Mouse (Mus musculus) gastrocnemius, postnatal 10 days (tissue): ENCODE results near the gene Chit1. TPM values are rescaled to one million over a fixed set of nuclear protein-coding genes. Genes with fewer than 3 reads are reported as not detected.
A peak's percentile ranks its signal among the peaks of the same experiment; 100 is the strongest.

Experiments
- DNase-seq: peaks from one replicate; pipeline ENCODE4 v3.0.0; 2021; ENCODE audit warnings: mixed read lengths
- total RNA-seq, 2 experiments: library from RNA; stranded (reverse); gene quantifications; 2 replicates each; pipeline ENCODE4 v1.2.3; 2021

The Chit1 gene
- total RNA-seq, 2 experiments from 2014 or later = 0.16 TPM; not detected in 1

DNA sequence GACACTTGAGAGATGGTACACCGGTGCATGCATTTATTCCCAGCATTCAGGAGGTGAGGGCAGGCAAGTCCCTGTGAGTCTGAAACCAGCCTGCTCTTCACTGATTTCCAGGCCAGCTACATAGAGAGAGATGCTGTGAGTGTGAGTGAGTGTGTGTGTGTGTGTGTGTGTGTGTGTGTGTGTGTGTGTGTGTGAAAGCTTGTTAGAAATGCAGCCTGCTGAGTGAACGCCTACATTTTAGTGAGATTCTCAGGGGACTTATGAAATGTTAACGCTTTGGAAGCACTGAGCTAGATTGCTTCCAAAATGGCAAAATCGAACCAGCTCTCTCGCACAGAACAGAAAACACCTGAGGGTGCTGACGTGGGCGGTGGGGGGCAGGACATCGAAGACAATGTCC lies 35.0 kb downstream of the Chit1 start:
- no peak for DNase-seq

DNA sequence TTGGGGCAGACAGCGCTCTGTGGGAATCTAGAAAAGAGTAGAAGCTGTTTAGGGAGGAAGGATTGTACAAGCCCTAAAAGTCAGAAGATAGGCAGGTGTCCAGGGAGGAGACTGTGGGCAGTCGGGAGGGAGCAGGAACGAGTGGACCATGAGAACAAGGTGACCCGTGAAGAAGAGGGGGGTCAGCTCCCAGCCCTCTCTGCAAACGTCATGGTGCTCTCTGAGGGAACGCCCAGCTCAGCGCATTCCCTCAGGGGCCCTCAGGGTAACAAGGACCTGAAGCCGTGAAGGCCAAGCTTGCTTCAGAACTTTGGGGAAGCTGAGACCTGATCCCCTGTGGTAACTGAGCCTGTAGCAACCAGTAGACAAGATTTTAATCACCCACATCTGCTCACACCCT lies 39.0 kb downstream of the Chit1 start:
- no peak for DNase-seq

DNA sequence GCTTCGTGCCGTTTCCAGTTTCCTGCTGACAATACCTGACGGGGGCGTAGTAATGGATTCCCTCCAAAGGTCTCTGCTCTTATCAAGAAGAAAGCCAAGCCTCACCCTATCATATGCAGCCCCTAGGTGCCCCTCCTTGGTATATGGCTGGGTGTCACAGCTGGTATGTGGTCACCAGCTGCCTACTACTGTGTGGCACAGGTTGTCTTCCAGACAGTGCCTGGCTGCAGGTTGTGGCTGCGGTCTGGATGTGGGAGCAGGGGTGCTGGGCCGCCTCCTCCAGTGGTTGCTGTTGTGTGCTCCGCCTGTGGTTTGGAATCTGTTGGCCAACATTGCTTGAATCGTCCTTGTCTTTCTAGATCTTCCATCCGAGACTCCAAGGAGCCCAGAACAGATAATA lies 39.7 kb downstream of the Chit1 start:
- DNase-seq = no peak

DNA sequence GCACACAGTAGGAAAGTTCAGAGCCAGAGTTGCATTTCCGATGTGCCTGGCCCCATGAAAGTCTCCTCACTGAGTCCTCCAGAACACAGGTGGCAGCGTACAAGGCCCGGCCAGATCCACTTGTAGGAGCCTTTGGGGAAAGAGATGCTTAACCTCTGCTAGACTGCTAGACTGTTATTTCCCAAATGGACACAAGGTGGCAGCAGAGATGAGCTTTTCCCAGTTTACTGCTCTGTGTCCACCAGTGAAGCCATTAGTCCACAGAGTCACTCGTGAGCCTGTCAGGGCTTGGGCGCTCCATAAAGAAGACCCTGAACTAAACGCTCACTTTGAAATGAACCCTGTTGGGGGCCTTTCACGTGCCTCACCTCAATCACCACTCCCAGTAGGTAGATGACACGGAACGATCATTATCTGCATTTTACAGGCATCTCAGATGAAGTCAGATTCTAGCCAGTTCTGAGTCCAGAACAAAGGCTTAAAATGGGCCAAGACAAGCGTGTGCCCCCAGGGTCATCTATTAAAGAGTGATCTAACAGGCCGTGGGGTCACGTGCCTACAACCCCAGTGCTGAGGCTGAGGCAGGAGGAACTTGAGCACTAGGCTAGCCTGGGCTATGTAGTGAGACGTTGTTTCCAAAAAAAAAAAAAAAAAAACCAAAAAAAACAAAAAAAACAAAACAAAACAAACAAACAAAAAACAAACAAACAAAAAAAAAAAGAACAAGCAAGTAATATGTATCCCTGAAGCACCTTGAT lies 40.8 kb downstream of the Chit1 start:
- DNase-seq = peak; percentile 73

DNA sequence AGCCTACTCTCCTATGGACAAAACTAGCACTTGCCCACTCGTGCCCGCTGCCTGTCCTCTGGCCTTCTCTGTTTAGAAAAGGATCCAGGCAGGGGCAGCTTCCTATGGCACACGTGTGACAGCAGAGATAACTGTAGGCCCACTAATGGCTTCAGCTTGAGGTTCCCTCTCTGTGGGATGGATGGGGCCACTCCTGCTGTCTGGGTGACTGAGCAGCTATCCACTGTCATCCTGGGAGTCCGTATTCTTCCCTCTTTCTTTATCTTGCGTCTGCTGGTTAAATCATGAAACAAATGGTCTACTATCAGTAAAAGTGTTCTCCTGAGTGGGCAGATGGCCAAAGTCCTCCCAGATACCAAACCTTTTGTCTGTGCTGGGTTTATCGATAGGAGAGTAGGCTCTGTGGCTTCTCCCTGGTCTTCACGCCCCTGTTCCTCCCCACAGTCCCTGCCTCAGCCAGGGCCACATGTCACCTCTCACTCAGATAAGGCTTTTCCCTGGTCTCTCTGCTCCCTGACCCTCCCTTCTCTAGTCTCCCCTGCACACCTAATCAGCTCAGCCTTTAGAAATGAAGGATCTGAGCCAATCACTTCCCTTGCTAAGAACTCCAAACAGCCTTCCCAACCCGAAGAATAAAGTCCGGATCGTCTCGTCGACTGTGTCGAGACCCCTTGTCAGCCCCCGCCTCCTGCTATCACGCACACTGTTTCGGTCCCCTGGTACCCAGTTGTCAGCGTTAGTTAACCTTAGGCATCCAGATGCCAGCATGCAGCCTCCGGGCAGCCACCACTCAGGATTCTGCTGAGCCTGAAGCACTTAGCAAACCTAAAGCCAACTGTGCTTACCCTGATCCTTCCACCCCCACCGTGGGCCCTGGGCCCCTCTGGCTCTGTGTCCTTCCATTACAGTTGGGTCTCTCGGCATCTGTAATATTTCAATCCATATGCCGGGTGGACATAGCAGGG lies 41.9 kb downstream of the Chit1 start:
- no peak for DNase-seq

DNA sequence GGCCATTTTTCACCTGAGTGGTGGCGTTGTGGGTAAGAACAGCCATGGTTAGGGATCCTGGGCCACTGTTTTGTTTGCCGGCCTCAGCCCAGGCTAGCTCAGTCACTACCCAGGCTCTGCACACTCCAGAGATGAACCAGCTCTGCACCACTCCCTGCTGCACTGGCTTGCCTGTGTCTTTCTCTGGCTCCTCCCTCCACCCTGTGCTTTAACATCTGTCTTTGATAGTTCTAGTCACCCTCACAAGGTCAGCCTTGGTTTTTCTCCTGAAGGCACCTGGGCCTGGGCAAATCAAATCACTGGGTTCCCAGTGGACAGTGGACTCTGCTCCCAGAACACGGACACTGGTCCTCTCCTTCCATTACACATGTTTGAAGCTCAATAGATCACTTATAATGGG lies 43.1 kb downstream of the Chit1 start:
- DNase-seq = no peak

DNA sequence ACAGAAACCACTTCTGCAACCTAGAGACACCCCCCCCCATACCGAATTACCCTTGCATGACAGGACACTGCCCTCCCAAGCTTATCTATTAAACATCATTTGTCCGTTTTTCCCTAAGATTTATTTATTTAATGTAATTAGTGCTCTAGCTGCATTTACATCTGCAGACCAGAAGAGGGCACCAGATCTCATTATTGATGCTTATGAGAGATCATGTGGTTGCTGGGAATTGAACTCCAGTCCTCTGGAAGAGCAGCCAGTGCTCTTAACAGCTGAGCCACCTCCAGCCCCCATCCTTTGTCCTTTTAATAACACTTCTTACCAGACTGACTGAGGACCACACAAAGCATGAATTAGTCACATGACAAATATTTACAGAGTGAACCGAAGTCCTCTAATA lies 43.6 kb downstream of the Chit1 start:
- no peak for DNase-seq

DNA sequence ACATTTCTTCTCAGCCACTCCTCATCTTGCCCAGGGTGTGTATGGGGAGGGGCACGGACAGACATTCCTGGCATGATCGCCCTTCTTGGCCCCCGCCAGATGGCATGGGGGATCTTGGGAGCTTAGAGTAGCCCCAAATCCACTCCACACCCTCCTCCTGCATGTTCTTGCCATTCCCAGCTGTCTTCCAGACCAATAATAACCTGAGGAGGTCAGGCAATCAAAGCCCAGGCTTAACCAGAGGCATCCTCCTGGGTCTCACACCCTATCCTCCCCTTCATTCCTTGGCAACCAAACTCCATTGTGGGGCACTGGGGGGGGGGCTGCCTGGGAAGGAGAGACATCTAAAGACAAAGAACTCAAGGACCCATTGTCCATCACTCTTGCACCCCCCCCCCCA lies 49.4 kb downstream of the Chit1 start:
- DNase-seq = no peak

DNA sequence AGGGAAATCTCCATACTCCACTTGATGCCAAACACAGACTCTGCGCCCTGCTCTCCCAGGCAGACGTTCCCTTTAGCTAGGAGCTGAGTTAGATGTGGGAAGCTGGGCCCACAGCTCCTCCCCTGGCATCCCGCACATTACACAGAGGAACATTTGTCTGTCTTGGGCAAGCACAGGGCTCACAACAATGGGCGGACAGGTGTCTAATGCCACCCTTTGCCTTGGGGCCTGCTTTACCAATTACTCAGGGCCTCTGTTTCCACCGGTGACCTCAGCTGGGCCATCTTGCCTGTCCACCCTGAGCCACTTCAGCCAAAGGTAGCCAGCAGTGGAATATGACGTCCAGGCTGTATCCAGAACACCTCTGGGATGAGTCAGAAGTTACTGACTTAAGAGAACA lies 50.4 kb downstream of the Chit1 start:
- no peak for DNase-seq

DNA sequence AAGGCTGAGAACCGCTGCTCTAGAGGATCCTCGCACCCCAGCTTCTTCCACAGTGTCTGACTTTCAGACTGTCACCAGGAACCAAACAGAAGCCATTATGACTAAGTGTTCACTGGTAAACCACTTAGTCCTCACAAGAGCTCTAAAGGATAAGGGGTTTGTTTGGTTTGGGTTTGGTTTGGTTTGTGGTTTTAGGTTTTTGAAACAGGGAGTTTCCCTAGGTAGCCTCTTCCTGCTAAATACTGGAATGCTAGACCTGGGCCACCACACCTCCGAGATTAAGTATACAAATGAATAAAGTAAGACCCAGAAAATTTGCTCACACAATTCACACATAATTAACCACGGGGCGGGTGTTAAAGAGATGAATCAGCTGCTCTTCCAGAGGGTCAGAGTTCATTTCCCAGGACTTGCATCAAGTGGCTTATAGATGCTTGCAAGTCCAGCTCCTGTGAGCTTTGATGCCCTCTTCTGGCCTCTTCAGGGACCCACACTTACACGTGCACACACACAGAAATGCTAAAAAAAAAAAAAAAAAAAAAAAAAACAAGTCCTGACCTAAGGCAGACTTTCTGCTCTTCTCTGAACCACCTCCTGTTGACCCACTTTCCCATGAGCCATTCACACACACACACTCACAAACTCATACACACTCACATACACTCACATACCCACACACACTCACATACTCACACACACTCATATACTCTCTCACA lies 51.6 kb downstream of the Chit1 start:
- no peak for DNase-seq

DNA sequence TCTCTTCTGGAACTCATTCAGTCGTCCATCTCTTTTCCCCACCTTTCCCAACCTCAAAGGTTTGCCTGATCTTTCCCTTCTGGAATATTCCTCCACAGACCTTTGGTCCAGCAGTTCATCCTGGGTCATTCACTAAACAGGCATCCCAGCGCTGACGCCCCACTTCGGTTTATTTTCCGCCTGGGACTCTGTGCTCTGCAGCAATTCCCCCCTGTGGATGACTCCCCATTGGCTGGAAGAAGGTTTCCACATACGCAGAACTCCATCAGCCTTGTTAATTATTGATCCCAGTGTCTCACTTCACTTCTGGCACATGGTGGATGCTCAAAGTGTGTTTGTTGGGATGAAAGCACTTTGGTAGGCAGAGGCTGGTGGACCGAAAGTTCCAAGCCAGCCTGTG lies 52.4 kb downstream of the Chit1 start:
- DNase-seq = no peak

DNA sequence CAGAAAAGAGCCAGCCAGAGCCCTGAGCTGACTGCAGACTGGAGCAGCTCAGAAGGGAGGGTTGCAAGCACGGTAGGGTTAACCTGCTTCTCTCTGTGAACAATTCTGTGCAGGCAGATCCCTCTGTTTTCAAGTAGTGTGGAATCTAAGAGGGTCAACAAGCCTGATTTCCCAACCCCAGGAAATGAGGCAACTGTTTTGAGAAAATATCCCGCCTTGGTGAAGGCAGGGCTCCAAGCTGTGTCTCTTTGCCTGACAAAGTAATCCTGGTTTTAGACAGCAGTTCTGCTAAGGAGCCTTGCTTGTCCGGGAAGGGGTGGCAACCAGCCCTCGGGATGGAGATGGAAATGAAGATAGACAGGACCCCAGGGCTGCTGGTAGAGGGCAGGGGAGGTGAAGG lies 53.4 kb downstream of the Chit1 start:
- no peak for DNase-seq

DNA sequence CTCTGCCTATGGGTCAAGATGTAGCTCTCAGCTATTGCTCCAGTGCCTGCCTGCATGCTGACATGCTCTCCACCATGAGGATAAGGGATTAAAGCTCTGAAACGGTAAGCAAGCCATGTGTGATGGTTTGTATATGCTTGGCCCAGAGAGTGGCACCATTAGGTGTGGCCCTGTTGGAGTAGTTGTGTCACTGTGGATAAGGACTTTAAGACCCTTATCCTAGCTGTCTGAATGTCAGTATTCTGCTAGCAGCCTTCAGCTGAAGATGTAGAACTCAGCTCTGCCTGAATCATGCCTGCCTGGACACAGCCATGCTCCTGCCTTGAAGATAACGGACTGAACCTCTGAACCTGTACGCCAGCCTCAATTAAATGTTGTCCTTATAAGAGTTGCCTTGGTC lies 55.5 kb downstream of the Chit1 start:
- no peak for DNase-seq

DNA sequence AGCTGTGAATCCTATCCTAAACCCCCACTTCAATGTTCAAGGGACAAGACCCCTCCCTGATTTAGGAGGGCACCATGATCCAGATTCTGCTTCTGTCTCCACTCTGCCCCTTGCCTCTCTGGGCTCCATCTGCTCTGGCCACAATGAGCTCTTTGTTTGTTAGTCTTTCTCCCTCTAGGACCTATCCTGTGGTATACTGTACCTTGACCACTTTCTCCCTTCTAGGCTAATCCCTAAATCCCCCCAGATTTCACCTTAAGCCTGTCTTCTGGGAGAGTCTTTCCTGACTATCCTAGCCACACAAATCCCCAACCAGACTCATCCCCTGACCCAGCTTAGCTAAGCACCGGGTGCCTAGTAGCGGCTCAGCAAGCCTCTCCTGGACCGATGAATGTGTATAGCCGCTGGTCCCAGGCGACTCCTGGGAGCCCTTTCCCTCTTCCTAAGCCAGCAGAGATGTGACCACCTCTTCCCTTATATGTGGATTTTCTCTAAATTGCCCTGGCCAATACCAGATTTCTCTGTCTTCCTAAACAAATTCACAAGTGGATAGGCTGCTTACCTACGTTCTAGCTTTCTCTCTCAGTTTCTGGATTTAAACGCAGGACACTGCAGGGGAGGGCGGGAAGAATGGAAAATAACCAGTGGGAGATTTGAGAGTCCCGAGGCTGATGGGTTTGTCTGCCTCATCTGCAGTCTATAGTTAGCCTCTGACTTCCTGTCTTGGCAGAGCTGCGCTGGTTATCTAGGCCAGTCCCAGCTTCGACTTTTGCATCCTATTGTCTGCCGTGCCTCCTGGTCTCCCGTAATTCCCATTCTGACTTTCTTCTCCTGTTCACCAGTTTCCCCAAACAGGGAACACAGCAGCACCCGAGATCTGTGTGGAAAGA lies 56.6 kb downstream of the Chit1 start:
- no peak for DNase-seq

DNA sequence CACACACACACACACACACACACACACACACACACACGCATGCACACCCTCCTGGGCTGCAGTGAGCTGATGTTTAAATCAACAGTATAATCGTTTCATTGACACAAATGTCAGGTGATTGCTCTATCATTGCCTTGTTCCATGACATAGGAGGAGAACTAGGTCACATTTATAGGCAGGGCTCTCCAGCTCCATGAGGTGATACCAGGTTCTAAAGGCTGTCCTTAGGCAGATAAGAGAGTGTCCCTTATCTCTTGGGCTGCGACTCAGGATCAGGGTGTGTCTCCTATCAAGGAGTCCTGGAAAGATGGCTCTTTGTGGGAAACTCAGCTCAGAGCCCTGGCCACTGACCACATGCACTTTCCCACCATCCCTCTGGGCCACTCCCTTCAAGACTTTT lies 57.5 kb downstream of the Chit1 start:
- no peak for DNase-seq

DNA sequence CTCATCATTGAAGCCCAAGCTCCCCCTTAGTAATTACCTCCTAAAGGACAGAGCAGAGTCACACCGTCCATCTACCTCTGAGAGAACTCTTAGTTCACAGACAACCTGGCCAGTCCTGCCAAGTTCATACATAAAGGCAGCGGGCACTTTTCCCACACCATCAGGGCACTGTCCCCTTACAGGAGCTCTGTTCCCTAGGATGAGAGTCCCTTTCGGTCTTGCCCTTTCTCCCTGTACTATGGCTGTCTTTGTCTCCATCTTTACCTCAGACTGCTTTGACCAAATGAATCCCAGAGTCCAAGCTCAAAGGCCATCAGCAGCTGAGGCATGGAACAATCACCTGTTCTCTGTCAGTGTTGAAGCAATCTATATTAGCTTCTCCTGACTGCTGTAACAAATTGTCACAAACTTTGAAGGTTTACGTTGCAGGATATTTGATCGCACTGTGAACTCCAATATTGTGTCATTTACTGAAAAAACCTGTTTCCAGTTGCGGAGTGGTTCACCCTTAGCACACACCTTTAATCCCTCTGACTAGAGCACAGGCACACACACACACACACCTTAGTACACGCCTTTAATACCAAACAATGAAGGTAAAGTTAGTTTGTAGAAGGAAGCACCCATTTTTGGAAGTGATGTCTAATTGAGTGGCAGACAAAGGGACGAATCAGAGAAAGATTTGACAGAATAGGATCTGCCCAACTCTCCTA lies 58.1 kb downstream of the Chit1 start:
- DNase-seq = no peak

DNA sequence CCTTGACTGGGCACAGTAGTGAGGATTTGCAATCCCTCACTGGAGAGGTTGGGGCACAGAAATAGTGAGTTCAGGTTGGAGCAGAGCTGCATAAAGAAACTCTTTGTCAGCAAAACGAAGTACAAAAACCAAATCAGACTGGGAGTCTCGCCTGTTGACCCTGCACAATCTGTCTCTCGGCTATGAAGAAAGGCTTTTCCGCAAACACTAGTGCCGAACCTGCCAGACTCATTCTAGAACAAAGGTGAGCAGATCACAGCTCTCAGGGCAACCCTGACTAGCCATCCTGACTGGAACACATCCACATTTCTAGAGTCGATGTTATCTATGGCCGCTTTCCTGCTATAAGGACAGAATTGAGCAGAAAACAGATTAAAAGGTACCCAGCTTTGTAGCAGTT lies 62.0 kb downstream of the Chit1 start:
- no peak for DNase-seq

DNA sequence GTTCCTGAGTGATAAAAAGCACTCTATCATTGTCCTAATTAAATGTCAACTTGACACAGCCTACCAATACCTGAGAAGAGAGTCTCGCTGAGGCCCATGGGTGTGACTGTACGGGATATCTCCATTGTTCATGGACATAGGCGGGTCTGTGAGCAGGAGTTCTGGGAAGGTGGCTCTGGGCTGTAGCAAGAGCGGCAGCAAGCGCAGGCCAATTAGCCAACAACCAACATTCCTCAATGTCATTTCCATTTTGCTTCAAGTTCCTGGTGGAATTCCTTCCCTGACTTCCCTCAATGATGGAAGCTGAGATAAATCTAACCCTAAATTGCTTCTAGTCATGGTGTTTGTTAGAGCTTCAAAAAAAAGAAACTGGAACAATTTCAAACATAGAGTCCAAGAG lies 66.9 kb downstream of the Chit1 start:
- DNase-seq = no peak

DNA sequence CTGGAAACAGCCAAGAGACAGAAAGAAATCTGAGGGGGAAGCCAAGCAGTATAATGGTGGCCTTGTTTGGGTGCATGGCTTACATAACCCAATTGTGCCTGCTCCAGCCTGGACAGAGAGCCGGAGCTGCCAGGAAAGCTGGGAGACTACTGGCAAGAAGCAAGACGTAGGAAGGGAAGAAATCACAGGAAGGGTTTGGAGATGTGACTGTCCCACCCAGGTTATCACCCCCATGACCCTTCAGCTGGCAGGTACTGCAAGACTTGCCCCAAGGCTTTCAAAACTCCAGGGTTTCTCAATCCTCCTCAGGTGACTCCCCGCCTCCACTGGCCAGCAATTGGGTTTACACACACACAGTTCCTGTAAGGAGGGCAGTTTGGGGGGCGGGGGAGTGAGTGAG lies 71.0 kb downstream of the Chit1 start, which contains the start of gene Chil1:
Gene Chil1, plus strand, starts transcription at position 152 of the 400 bp plus-strand sequence.
- DNase-seq = no peak

DNA sequence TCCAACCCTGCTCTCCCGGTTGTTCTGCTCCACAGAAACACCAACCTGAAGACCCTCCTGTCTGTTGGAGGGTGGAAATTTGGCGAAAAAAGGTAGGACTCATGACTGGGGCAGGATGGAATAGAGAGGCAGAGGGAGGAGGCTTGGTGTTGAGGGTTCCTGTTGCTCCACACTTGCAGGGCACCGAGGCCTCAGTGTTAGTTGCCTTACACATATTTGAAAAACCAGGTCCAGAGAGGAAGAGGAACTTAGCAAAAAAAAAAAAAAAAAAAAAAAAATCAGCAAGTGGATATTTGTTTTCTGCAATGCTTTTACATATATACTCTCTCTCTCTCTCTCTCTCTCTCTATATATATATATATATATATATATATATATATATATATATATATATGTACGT lies 73.0 kb downstream of the Chit1 start:
- no peak for DNase-seq

DNA sequence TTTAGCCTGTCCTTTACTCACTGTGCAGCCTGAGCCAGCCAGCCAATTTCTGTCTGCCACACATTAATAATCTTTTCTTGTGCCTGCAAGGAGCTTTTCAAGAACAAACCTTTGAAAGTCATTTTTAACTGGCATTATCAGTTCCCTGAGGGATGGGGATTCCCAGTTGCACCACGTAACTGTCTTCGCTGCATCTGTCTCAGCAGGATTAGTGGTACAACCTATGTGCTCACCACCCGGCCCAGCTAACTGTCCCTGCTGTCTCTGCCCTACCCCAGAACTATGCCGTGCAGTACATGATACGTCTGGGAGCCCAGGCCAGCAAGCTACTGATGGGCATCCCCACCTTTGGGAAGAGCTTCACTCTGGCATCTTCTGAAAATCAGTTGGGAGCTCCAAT lies 77.2 kb downstream of the Chit1 start:
- no peak for DNase-seq
